28 mouse cellular contexts compared by ENCODE assay signal in the genomic region with DNA sequence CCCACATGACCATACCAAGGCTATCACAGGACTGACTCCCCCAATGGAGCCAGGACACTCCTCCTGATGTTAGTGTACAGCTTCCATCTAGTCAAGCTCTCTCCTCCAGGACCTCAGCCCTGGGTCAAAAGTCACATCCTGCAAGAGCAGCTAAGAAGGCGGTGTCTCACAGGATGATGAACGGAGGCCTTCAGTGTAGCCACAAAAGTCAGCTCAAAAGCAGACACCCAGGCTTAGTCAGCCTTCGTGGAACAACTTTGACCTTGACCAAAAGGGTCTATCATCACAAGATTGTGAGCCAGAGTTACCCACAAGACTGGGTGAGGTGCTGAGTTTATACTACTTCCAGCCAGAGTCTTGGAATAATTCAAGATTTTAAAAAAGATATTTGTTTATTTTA. TPM values are rescaled to one million over a fixed set of nuclear protein-coding genes. Genes with fewer than 3 reads are reported as not detected.
DNase-seq lines count a peak whose midpoint lies in the region; ATAC-seq and TF ChIP-seq lines count a peak whose summit lies in the region.
"Had no signal": no experiment of that assay in that cellular context is flagged by ENCODE, and none has a peak within 500 bp of the region (broad histone marks: within the 10 kb centered on the region; RNA-seq: fewer than 3 reads in every experiment).

No protein-coding gene starts in this region.

- peaks cover 14% of the 10 kb centered on the region for H3K36me3 ChIP-seq in heart, adult 2 months (ENCODE audit: control insufficient read depth, insufficient read depth, low read length)
- peaks cover 92% of the 10 kb centered on the region for H3K36me3 ChIP-seq in megakaryocyte, embryonic 14.5 days (replicated peaks; ENCODE audit: low read length)
- no peaks in the 10 kb centered on the region for H3K36me3 ChIP-seq in embryonic facial prominence, embryonic 10.5 days (replicated peaks)
- H3K36me3 ChIP-seq: embryonic facial prominence, embryonic 12.5 days; hindbrain, embryonic 15.5 days; liver, embryonic 12.5 days; midbrain, embryonic 10.5 days; midbrain, embryonic 15.5 days; neural tube, embryonic 15.5 days had no signal

- no peaks in the 10 kb centered on the region for H3K9me3 ChIP-seq in megakaryocyte, embryonic 14.5 days
- no peaks in the 10 kb centered on the region for H3K9me3 ChIP-seq in embryonic facial prominence, embryonic 10.5 days
- H3K9me3 ChIP-seq: embryonic facial prominence, embryonic 12.5 days; hindbrain, embryonic 15.5 days; liver, embryonic 12.5 days; midbrain, embryonic 10.5 days; midbrain, embryonic 15.5 days; neural tube, embryonic 15.5 days had no signal

- H3K4me3 ChIP-seq in heart, adult 2 months, result 0 out of 2 replicates have a peak overlapping the region, but pooled peaks have one; percentile 10
- peak overlapping the region; percentile 54 for H3K4me3 ChIP-seq in megakaryocyte, embryonic 14.5 days (replicated peaks)
- no peak overlapping the region for H3K4me3 ChIP-seq in embryonic facial prominence, embryonic 10.5 days
- H3K4me3 ChIP-seq: embryonic facial prominence, embryonic 12.5 days; hindbrain, embryonic 15.5 days; liver, embryonic 12.5 days; midbrain, embryonic 10.5 days; midbrain, embryonic 15.5 days; neural tube, embryonic 15.5 days had no signal

- no peak for TF ChIP-seq POLR2A in heart, adult 2 months (IDR thresholded peaks at IDR 0.05; ENCODE audit: insufficient read depth, low read depth, low read length)

- H3K27me3 ChIP-seq in heart, adult 2 months (ENCODE audit: control insufficient read depth, insufficient read depth, low read length), result no peaks in the 10 kb centered on the region
- no peaks in the 10 kb centered on the region for H3K27me3 ChIP-seq in megakaryocyte, embryonic 14.5 days (replicated peaks)
- no peaks in the 10 kb centered on the region for H3K27me3 ChIP-seq in embryonic facial prominence, embryonic 10.5 days (replicated peaks; ENCODE audit: low read depth, poor library complexity, severe bottlenecking)
- H3K27me3 ChIP-seq: embryonic facial prominence, embryonic 12.5 days; hindbrain, embryonic 15.5 days; liver, embryonic 12.5 days; midbrain, embryonic 15.5 days; neural tube, embryonic 15.5 days had no signal

- no peak for TF ChIP-seq EP300 in heart, adult 2 months (IDR thresholded peaks at IDR 0.05; ENCODE audit: insufficient read depth, low read depth, low read length)

- peak; percentile 66 for DNase-seq in adrenal gland, adult 2 months
- no peak for DNase-seq in adrenal gland, adult 8-10 months
- no peak for DNase-seq in heart, adult 2 months
- DNase-seq in heart, postnatal 14 days, result no peak
- no peak for DNase-seq in embryonic facial prominence, embryonic 10.5 days (ENCODE audit: low spot score)
- no peak for DNase-seq in left cerebral cortex, adult 18-20 months (ENCODE audit: low spot score in 2 of 2)
- DNase-seq: cerebellum, adult 11-12 months; cerebellum, postnatal 14 days; kidney, adult 11 months; left cerebral cortex, postnatal 4 days; liver, postnatal 0 days; right cerebral cortex, adult 18-20 months; spleen, adult 18-20 months; thymus, postnatal 25 days had no signal

- no peak for ATAC-seq in megakaryocyte, adult 5-6 weeks (ENCODE audit: poor library complexity, severe bottlenecking)
- ATAC-seq: activated CD4-positive, CD25-positive, alpha-beta regulatory T cell, adult 4 months; CD4-positive, CD25-positive, alpha-beta regulatory T cell, adult 4 months; forebrain, embryonic 14.5 days; inflammation-experienced regulatory T-cells, adult 6 months; liver, embryonic 12.5 days; liver, postnatal 0 days; midbrain, embryonic 15.5 days had no signal

- no peak overlapping the region for H3K9ac ChIP-seq in heart, adult 2 months (ENCODE audit: low read depth, low read length)
- H3K9ac ChIP-seq: embryonic facial prominence, embryonic 12.5 days; hindbrain, embryonic 15.5 days; liver, embryonic 12.5 days; liver, postnatal 0 days; midbrain, embryonic 15.5 days; neural tube, embryonic 15.5 days had no signal

- WGBS in heart, adult 2 months, result 41% methylated on average over 3 of the region's 3 CpGs
- 52% methylated on average over 3 of the region's 3 CpGs for WGBS in embryonic facial prominence, embryonic 10.5 days

- no peaks in the 10 kb centered on the region for H3K79me2 ChIP-seq in heart, adult 2 months (replicated peaks; ENCODE audit: control insufficient read depth, insufficient read depth, low read length)

- intact Hi-C loops in heart, adult 2 months (cut with DNase I), result loop anchor here (1.0 to 2.0 kb wide), 3 partner anchors 29 to 327 kb away; no protein-coding TSS in a partner anchor
- intact Hi-C loops in heart, postnatal 14 days (cut with DNase I), result no loop called here

- H3K4me1 ChIP-seq in heart, adult 2 months (ENCODE audit: control insufficient read depth, insufficient read depth, low read length), result peaks cover 9% of the 10 kb centered on the region
- peaks cover 99% of the 10 kb centered on the region for H3K4me1 ChIP-seq in megakaryocyte, embryonic 14.5 days
- peaks cover 51% of the 10 kb centered on the region for H3K4me1 ChIP-seq in embryonic facial prominence, embryonic 10.5 days
- H3K4me1 ChIP-seq: midbrain, embryonic 15.5 days had no signal

- TF ChIP-seq CTCF in heart, adult 2 months (IDR thresholded peaks at IDR 0.05), result no peak

- peak overlapping the region; percentile 27 for H3K27ac ChIP-seq in heart, adult 2 months
- 0 out of 2 replicates have a peak overlapping the region, but pooled peaks have one; percentile 15 for H3K27ac ChIP-seq in embryonic facial prominence, embryonic 10.5 days (replicated peaks)
- H3K27ac ChIP-seq: embryonic facial prominence, embryonic 12.5 days; hindbrain, embryonic 15.5 days; liver, embryonic 12.5 days; macrophage; midbrain, embryonic 10.5 days; midbrain, embryonic 15.5 days; neural tube, embryonic 15.5 days had no signal

RNA-seq across cellular contexts. Expression of gene Pecam1, which starts 42.6 kb away (rescaled TPM):
- 10 to 100 TPM; 64.0 to 94.8 TPM for total RNA-seq in adrenal gland, adult 2 months (2021)
- 15.5 and 17.5 TPM in 2 replicates for polyA plus RNA-seq in adrenal gland, adult 2 months (2012; rRNA removed)
- 10 to 100 TPM; 59.0 to 91.0 (median 69.9) TPM for total RNA-seq in adrenal gland, adult 8-10 months (2022)
- 100 to 1,000 TPM; 114 to 123 TPM for total RNA-seq in heart, adult 2 months (2021)
- 78.3 and 130 TPM in 2 replicates for polyA plus RNA-seq in heart, adult 2 months (2012; rRNA removed)
- total RNA-seq in heart, postnatal 14 days (2021), result 100 to 1,000 TPM; 173 to 180 TPM
- 1.3 and 13.6 TPM in 2 replicates for polyA plus RNA-seq in megakaryocyte, embryonic 14.5 days (2012; ENCODE audit: insufficient read depth, low replicate concordance)
- total RNA-seq in megakaryocyte, adult 5-6 weeks (2015), result 25.0 and 26.2 TPM in 2 replicates
- total RNA-seq in megakaryocyte, adult 5-6 weeks (2017), result 22.6 and 24.4 TPM in 2 replicates
- polyA plus RNA-seq in embryonic facial prominence, embryonic 10.5 days (2016; fragmentation: Nextera tagmentation; extraction: Ambion mirVana), result 17.3 and 20.8 TPM in 2 replicates
- total RNA-seq in left cerebral cortex, adult 18-20 months (2021), result 10 to 100 TPM; 19.3 to 20.1 TPM

RNA-seq across cellular contexts. Expression of gene Milr1, which starts 43.2 kb away (rescaled TPM):
- 1 to 10 TPM in 1 of 2 experiments, under 1 TPM in 1; 0.81 to 2.6 TPM for total RNA-seq in adrenal gland, adult 2 months (2021)
- polyA plus RNA-seq in adrenal gland, adult 2 months (2012; rRNA removed), result not detected in 2 replicates
- total RNA-seq in adrenal gland, adult 8-10 months (2022), result 1 to 10 TPM; 1.6 to 4.6 (median 2.2) TPM
- 1 to 10 TPM in 1 of 2 experiments, under 1 TPM in 1; 0.93 to 1.4 TPM for total RNA-seq in heart, adult 2 months (2021)
- polyA plus RNA-seq in heart, adult 2 months (2012; rRNA removed), result 0.29 and 0.56 TPM in 2 replicates
- 1 to 10 TPM; 1.3 to 1.4 TPM for total RNA-seq in heart, postnatal 14 days (2021)
- polyA plus RNA-seq in megakaryocyte, embryonic 14.5 days (2012; ENCODE audit: insufficient read depth, low replicate concordance), result 1.2 TPM in 1 of 2 replicates, not detected in the other
- total RNA-seq in megakaryocyte, adult 5-6 weeks (2015), result 195 and 212 TPM in 2 replicates
- 204 and 237 TPM in 2 replicates for total RNA-seq in megakaryocyte, adult 5-6 weeks (2017)
- 0.59 and 1.1 TPM in 2 replicates for polyA plus RNA-seq in embryonic facial prominence, embryonic 10.5 days (2016; fragmentation: Nextera tagmentation; extraction: Ambion mirVana)
- total RNA-seq in left cerebral cortex, adult 18-20 months (2021), result under 1 TPM in 1 of 2 experiments, not detected in 1; 0.49 TPM
- total RNA-seq: layer of hippocampus, postnatal 25 days had no signal

Comparison
In these comparisons a context has a peak if more than half of its experiments do, and no peak if none do; other contexts are left out.
1. RNA of gene Milr1, which starts 43.2 kb away (total RNA-seq): 195 to 237 TPM in megakaryocyte, adult 5-6 weeks; 0.81 to 2.6 TPM in adrenal gland, adult 2 months, 1.6 to 4.6 TPM in adrenal gland, adult 8-10 months, 1.3 to 1.4 TPM in heart, postnatal 14 days, 0.93 to 1.4 TPM in heart, adult 2 months and 0.49 TPM in left cerebral cortex, adult 18-20 months; every median in the first group is over 10 times any median in the second.